Mouse (Mus musculus) neural tube, embryonic 12.5 days (tissue): ENCODE data around the gene Rp9. TPM values are rescaled to one million over a fixed set of nuclear protein-coding genes. Genes with fewer than 3 reads are reported as not detected.
"Not testable (repeated sequence)": the region's sequence is repeated elsewhere in the genome, so short reads cannot be mapped to it uniquely, and the experiment has no call there.

Source experiments
- ATAC-seq: fragments of 200-750 bp; cut with Nextera tagmentation; 2 replicates; pipeline ENCODE4 v1.8.0; 2017; ENCODE audit warnings: low read depth, mild to moderate bottlenecking, moderate TSS enrichment, moderate library complexity; ENCODE audit not compliant: low FRiP score
- H3K27ac ChIP-seq: fragments of 300-500 bp; sonication (generic); 2 replicates; pipeline ENCODE4 v1.5.1; 2016
- H3K27me3 ChIP-seq: fragments of 300-500 bp; sonication (generic); replicated peaks from 2 replicates; pipeline ENCODE4 v1.6.1; 2016; ENCODE audit warnings: mild to moderate bottlenecking
- H3K36me3 ChIP-seq: fragments of 300-500 bp; sonication (generic); 2 replicates; pipeline ENCODE4 v1.6.1; 2016; ENCODE audit warnings: mild to moderate bottlenecking
- H3K4me1 ChIP-seq: fragments of 300-500 bp; sonication (generic); 2 replicates; pipeline ENCODE4 v1.6.1; 2016
- H3K4me2 ChIP-seq: fragments of 300-500 bp; sonication (generic); replicated peaks from 2 replicates; pipeline ENCODE4 v1.6.1; 2016; ENCODE audit warnings: mild to moderate bottlenecking
- H3K4me3 ChIP-seq: fragments of 300-500 bp; sonication (generic); 2 replicates; pipeline ENCODE4 v1.5.1; 2016
- H3K9ac ChIP-seq: fragments of 300-500 bp; sonication (generic); 2 replicates; pipeline ENCODE4 v1.6.1; 2016; ENCODE audit warnings: mild to moderate bottlenecking
- H3K9me3 ChIP-seq: fragments of 300-500 bp; sonication (generic); 2 replicates; pipeline ENCODE4 v1.6.1; 2016; ENCODE audit warnings: mild to moderate bottlenecking
- WGBS: fragments of 180-500 bp; shearing (Covaris S2); methylation state at CpG from one replicate; pipeline ENCODE4 v1.1.7; 2016; 5-methylcytosine and 5-hydroxymethylcytosine counted together
- polyA plus RNA-seq: library from polyadenylated mRNA; unstranded; fragments of >200 nt; fragmentation: Nextera tagmentation; extraction: Ambion mirVana; gene quantifications from 2 replicates; pipeline ENCODE4 v1.2.1, GENCODE M21; 2016

The Rp9 gene
- polyA plus RNA-seq, 1 experiment from 2014 or later = 57.3 TPM

DNA sequence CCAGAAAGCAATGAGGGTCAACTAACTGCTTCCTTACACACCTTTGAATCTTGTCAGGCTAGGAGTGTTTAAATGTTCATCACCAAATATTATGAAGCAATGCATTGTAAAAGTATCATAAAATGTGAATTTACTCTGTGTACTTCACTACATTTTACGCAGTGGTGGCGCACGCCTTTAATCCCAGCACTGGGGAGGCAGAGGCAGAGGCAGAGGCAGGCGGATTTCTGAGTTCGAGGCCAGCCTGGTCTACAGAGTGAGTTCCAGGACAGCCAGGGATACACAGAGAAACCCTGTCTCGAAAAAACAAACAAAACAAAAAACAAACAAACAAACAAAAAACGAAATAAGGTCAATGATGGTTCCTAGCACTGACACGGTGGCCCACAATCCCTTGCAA, 15.6 kb downstream of the Rp9 start, which contains the start of gene Gm17545:
Gene Gm17545, plus strand, starts transcription at position 301 of the 400 bp plus-strand sequence.
- WGBS = 92% methylated on average over 8 of the region's 8 CpGs
- H3K36me3 ChIP-seq = peaks cover 79% of the 10 kb centered on the region
- not testable (repeated sequence) for H3K4me2 ChIP-seq, H3K27ac ChIP-seq, H3K4me1 ChIP-seq, H3K4me3 ChIP-seq, H3K9me3 ChIP-seq, ATAC-seq, H3K27me3 ChIP-seq, H3K9ac ChIP-seq

GRCm38 (mm10) chr9:22453501-22453924, 16.0 kb downstream of the Rp9 start:
- Histone ChIP-seq H3K4me1 (no peaks in the 10 kb centered on the region), H3K4me3 (no peak overlapping the region), H3K9ac (no peak overlapping the region), H3K36me3 (peaks cover 84% of the 10 kb centered on the region), H3K4me2 (no peak overlapping the region), H3K27ac (no peak overlapping the region), H3K27me3 (no peaks in the 10 kb centered on the region), H3K9me3 (no peaks in the 10 kb centered on the region)
- ATAC-seq = no peak
- 90% methylated on average over 10 of the region's 10 CpGs for WGBS

GRCm38 (mm10) chr9:22452697-22453096, 16.8 kb downstream of the Rp9 start:
- 87% methylated on average over 10 of the region's 10 CpGs for WGBS
- no peaks in the 10 kb centered on the region for H3K27me3 ChIP-seq
- no peak for ATAC-seq
- no peak overlapping the region for H3K27ac ChIP-seq
- H3K9ac ChIP-seq = no peak overlapping the region
- H3K4me1 ChIP-seq = no peaks in the 10 kb centered on the region
- H3K36me3 ChIP-seq = peaks cover 92% of the 10 kb centered on the region
- no peak overlapping the region for H3K4me3 ChIP-seq
- H3K4me2 ChIP-seq = no peak overlapping the region
- no peaks in the 10 kb centered on the region for H3K9me3 ChIP-seq

- Histone ChIP-seq H3K9me3 (no peaks in the 10 kb centered on the region), H3K4me3 (no peak overlapping the region), H3K36me3 (peaks cover 75% of the 10 kb centered on the region), H3K27ac (no peak overlapping the region), H3K9ac (no peak overlapping the region), H3K4me2 (no peak overlapping the region), H3K4me1 (no peaks in the 10 kb centered on the region), H3K27me3 (no peaks in the 10 kb centered on the region)
- ATAC-seq = no peak
- WGBS = 95% methylated on average over 6 of the region's 6 CpGs
Observed at GRCm38 (mm10) chr9:22449209-22449608, 20.3 kb downstream of the Rp9 start.

DNA sequence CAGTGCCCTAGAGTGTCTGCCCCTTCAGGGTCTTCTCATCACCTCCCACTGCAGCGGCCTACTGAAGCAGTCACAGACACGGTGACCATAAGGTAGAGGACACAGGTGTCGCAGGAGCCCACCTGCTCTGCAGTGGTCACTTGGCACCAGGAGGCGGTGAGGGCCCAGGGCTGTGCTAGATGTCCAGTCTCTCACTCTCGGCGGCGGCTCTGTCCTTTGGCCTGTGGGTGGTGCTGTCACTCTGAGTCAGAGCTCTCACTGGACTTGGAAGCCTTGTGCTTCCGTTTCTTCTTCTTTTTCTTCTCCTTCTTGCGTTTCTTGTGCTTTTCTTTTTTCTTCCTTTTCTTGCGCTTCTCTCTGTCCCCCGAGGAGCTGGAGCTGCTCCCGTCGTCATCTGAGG, 21.1 kb downstream of the Rp9 start:
- Histone ChIP-seq H3K4me3 (no peak overlapping the region), H3K4me2 (no peak overlapping the region), H3K36me3 (peaks cover 72% of the 10 kb centered on the region), H3K9me3 (no peaks in the 10 kb centered on the region), H3K4me1 (no peaks in the 10 kb centered on the region), H3K9ac (no peak overlapping the region), H3K27me3 (no peaks in the 10 kb centered on the region), H3K27ac (no peak overlapping the region)
- no peak for ATAC-seq
- WGBS = 88% methylated on average over 13 of the region's 13 CpGs

- no peak for ATAC-seq
- Histone ChIP-seq H3K9ac (no peak overlapping the region), H3K27ac (no peak overlapping the region), H3K4me1 (no peaks in the 10 kb centered on the region), H3K4me3 (no peak overlapping the region), H3K4me2 (no peak overlapping the region), H3K9me3 (no peaks in the 10 kb centered on the region), H3K36me3 (peaks cover 60% of the 10 kb centered on the region), H3K27me3 (no peaks in the 10 kb centered on the region)
- WGBS = 94% methylated on average over 5 of the region's 5 CpGs
Observed at GRCm38 (mm10) chr9:22447213-22447612, 22.3 kb downstream of the Rp9 start.

DNA sequence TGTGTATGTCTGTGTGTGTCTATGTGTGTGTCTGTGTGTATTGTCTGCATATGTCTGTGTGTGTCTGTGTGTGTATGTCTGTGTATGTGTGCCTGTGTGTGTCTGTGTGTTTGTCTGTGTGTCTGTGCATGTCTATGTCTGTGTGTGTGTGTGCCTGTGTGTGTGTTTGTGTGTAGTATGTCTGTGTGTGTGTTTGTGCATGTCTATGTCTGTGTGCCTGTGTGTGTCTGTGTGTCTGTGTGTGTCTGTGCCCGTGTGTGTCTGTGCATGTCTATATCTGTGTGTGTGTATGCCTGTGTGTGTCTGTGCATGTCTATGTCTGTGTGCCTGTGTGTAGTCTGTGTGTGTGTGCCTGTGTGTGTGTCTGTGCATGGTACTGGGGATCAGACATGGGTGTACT, 24.4 kb downstream of the Rp9 start:
- H3K9me3 ChIP-seq = no peaks in the 10 kb centered on the region
- peaks cover 45% of the 10 kb centered on the region for H3K36me3 ChIP-seq
- WGBS = 81% methylated on average over 1 of the region's 1 CpGs

DNA sequence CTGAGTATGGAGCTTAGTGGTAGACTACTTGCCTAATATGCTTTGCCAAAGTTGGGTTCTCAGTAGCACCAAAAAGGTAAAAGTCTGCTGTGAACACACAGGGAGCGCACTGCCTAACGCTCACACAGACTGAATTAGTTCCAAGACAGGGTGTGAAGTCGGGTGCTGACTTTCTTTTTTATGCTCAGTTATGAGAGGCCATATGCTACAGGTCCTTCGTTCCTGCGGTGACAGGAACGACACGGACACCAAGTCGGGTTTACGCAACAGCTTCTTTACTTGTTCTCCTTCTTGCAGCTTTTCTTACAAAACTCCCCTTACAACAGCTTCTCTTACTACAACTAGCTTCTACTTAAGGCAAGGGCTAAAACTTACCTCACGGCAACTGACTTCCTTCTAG, 26.4 kb downstream of the Rp9 start:
- Histone ChIP-seq H3K4me2 (no peak overlapping the region), H3K27me3 (no peaks in the 10 kb centered on the region), H3K4me1 (no peaks in the 10 kb centered on the region), H3K9me3 (no peaks in the 10 kb centered on the region), H3K9ac (no peak overlapping the region), H3K36me3 (peaks cover 28% of the 10 kb centered on the region), H3K4me3 (no peak overlapping the region), H3K27ac (no peak overlapping the region)
- WGBS = 90% methylated on average over 10 of the region's 10 CpGs
- ATAC-seq = no peak

More for the DNA sequence above, 24.4 kb downstream of the Rp9 start:
- Histone ChIP-seq H3K27ac (no peak overlapping the region), H3K4me3 (no peak overlapping the region), H3K9ac (no peak overlapping the region), H3K27me3 (no peaks in the 10 kb centered on the region), H3K4me1 (no peaks in the 10 kb centered on the region), H3K4me2 (no peak overlapping the region)
- no peak for ATAC-seq

GRCm38 (mm10) chr9:22438826-22439225, 30.7 kb downstream of the Rp9 start:
- H3K9ac ChIP-seq = no peak overlapping the region
- peaks cover 3% of the 10 kb centered on the region; the same call in 1 of the 2 replicates for H3K36me3 ChIP-seq
- no peak overlapping the region for H3K4me2 ChIP-seq
- no peak overlapping the region for H3K27ac ChIP-seq
- no peaks in the 10 kb centered on the region for H3K9me3 ChIP-seq
- no peaks in the 10 kb centered on the region for H3K27me3 ChIP-seq
- H3K4me3 ChIP-seq = no peak overlapping the region
- ATAC-seq = no peak
- no peaks in the 10 kb centered on the region for H3K4me1 ChIP-seq
- WGBS = 85% methylated on average over 1 of the region's 1 CpGs

GRCm38 (mm10) chr9:22434101-22434500, 35.4 kb downstream of the Rp9 start:
- WGBS = 88% methylated on average over 2 of the region's 2 CpGs
- H3K27ac ChIP-seq = no peak overlapping the region
- ATAC-seq = no peak
- H3K4me2 ChIP-seq = no peak overlapping the region
- no peaks in the 10 kb centered on the region for H3K4me1 ChIP-seq
- no peaks in the 10 kb centered on the region for H3K27me3 ChIP-seq
- no peak overlapping the region for H3K4me3 ChIP-seq
- no peaks in the 10 kb centered on the region for H3K36me3 ChIP-seq
- no peak overlapping the region for H3K9ac ChIP-seq
- H3K9me3 ChIP-seq = no peaks in the 10 kb centered on the region

DNA sequence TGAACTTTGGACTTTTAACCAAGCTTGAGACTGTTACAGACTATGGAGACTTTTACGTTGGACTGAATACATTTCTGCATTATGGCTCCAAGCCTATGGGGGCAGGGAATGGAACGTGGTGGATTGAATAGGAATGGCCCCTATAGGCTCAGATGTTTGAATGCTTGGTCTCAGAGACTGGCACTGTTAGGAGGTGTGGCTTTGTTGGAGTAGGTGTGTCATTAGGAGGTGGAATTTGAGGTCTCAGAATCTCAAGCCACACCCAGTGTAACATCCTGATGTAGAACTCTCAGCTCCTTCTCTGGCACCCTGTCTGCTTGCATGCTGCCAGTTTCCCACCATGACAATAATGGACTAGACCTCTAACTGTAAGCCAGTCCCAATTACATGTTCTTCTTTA, 36.3 kb downstream of the Rp9 start:
- no peaks in the 10 kb centered on the region for H3K4me1 ChIP-seq
- H3K9ac ChIP-seq = no peak overlapping the region
- no peaks in the 10 kb centered on the region for H3K36me3 ChIP-seq
- H3K4me2 ChIP-seq = no peak overlapping the region
- ATAC-seq = no peak
- no peak overlapping the region for H3K27ac ChIP-seq
- no peaks in the 10 kb centered on the region for H3K9me3 ChIP-seq
- H3K27me3 ChIP-seq = no peaks in the 10 kb centered on the region
- H3K4me3 ChIP-seq = no peak overlapping the region
- 84% methylated on average over 2 of the region's 2 CpGs for WGBS

DNA sequence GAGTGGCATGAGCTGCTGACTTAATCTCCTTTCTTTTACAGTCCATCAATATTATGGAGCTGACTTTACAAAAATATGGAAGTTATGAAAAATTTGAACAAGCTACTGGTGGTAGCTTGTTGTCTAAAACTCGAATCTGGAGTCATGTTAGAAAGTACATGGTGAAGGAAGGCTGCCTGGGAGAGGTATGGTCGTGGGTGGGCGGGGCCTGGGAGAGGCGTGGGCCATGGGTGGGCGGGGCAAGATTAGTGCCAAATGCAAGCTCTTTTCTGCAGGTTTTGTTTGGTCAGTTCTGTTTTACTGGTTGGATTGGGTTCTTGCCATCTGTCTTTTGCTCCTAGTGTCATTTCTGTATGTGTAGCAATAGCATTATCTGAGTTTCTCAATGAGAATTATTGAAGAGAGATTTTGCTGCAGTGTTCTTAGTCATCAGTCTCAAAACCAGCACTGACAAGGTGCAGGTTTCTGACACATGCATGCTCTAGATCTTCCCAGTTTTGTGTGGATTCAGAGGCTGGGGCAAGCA, 39.2 kb downstream of the Rp9 start:
- H3K27ac ChIP-seq = no peak overlapping the region
- WGBS = 49% methylated on average over 5 of the region's 5 CpGs
- no peaks in the 10 kb centered on the region for H3K27me3 ChIP-seq
- H3K36me3 ChIP-seq = no peaks in the 10 kb centered on the region
- no peak overlapping the region for H3K4me2 ChIP-seq
- H3K4me1 ChIP-seq = no peaks in the 10 kb centered on the region
- no peak overlapping the region for H3K4me3 ChIP-seq
- H3K9ac ChIP-seq = no peak overlapping the region
- no peaks in the 10 kb centered on the region for H3K9me3 ChIP-seq
- no peak for ATAC-seq

DNA sequence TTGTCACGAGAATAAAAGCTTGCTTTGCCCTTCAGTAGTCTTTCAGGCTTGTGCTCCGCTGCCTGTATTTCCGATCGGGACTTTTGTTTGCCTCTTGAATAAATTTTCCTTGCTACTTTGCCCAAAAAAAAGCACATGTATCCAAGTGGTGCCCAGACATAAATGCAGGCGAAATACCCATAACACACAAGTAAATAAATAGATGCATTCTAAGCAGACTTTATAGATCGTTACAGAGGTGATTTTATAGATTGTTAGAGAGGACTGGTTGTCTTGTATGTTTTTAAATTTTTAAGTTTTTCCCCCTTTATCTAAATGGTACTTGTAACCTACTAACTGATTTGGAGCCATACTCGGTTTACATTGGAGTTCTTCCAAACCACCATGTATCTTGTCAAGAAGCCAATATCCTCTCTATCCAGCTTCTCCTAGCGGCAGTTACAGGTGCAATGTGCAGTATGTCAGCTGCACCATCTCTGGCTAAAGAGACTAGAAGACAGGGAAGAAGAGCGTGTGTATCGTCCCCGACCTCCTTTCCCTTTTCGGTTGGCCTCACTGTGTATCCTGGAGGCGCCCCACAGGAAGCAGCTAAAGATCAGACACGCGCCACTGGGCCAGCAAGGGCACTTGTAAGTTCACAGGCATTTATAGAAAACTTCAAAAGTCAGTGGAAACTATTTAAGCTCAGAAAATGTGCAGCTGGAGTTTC, 39.9 kb downstream of the Rp9 start:
- no peaks in the 10 kb centered on the region for H3K36me3 ChIP-seq
- H3K9ac ChIP-seq = no peak overlapping the region
- H3K4me3 ChIP-seq = no peak overlapping the region
- H3K4me2 ChIP-seq = no peak overlapping the region
- ATAC-seq = no peak
- H3K27ac ChIP-seq = no peak overlapping the region
- H3K27me3 ChIP-seq = no peaks in the 10 kb centered on the region
- H3K9me3 ChIP-seq = no peaks in the 10 kb centered on the region
- WGBS = 76% methylated on average over 15 of the region's 15 CpGs
- H3K4me1 ChIP-seq = no peaks in the 10 kb centered on the region
